6 mouse cellular contexts compared by ENCODE assay signal in the genomic region with DNA sequence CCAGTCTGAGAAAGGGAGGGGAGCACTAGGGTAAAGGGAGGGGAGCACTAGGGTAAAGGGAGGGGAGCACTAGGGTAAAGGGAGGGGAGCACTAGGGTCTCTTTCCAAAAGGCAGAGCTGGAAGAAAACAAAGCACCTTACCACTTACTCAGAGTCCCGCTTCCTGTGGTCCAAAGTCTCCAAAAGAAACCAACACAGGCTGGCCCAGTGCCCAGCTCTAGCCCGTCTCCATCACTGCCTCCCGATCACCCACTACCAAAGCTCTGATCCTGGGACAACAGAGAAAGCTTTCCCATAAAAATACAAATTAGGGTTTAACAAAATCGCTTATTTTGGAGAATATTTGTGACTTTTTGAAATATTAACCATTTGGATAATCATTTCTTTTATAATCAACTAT.
"Had no signal": no experiment of that assay in that cellular context is flagged by ENCODE, and none has a peak within 500 bp of the region (broad histone marks: within the 10 kb centered on the region; RNA-seq: fewer than 3 reads in every experiment).

No protein-coding gene starts in this region.

- DNase-seq: liver; liver, embryonic 13.5 days; liver, postnatal 0 days; lung, postnatal 14 days; right cerebral cortex, postnatal 25 days; thymus, postnatal 14 days had no signal
